Mouse (Mus musculus): ENCODE results near the gene Atg7. TPM values are rescaled to one million over a fixed set of nuclear protein-coding genes. Genes with fewer than 3 reads are reported as not detected.

Gene Atg7
- polyA plus RNA-seq, 1 experiment, result 14.7 TPM

- TF ChIP-seq CEBPB (IDR thresholded peaks at IDR 0.05; ENCODE audit: low read depth) (no peak), USF1 (IDR thresholded peaks at IDR 0.05; ENCODE audit: low read depth) (no peak), MYOG (IDR thresholded peaks at IDR 0.05; ENCODE audit: control insufficient read depth, extremely low read depth, insufficient read length) (no peak), FOSL1 (IDR thresholded peaks at IDR 0.05; ENCODE audit: insufficient read depth, low read length, poor library complexity, severe bottlenecking) (no peak), MAX (IDR thresholded peaks at IDR 0.05) (no peak), CTCF (IDR thresholded peaks at IDR 0.05; ENCODE audit: control insufficient read depth, insufficient read depth, insufficient read length) (no peak)
- Histone ChIP-seq H3K79me3 (ENCODE audit: low read depth) (no peaks in the 10 kb centered on the region), H3K36me3 (ENCODE audit: control insufficient read depth, insufficient read depth) (no peaks in the 10 kb centered on the region), H3K79me2 (ENCODE audit: control insufficient read depth, insufficient read depth) (no peaks in the 10 kb centered on the region), H3K4me3 (ENCODE audit: insufficient read depth, poor library complexity, severe bottlenecking) (no peak overlapping the region), H3K27me3 (ENCODE audit: control insufficient read depth, insufficient read depth, insufficient read length) (no peaks in the 10 kb centered on the region), H3ac (ENCODE audit: control insufficient read depth, insufficient read length, low read depth) (no peak overlapping the region)
Observed at GRCm38 (mm10) chr6:114814882-114815650, 172.2 kb downstream of the Atg7 start.

DNA sequence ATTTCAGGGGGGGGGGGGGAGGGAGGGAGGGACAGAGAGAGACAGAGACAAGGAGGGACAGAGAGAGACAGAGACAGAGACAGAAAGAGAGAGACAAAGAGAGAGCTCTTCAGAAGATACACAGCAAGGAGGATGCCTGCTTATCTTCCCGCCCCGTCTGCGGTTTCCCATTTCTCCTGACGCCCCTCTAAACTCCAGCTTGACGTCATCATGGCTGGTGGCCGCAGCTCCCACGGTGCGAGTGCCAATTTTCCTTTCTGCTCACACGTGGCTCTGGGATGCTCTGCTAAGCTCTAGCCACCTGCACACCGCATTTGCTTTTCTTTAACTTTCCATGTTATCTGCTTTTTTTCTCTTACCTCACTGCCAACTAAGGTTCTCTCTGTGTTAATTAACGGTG is 175.1 kb downstream of the Atg7 start:
- Histone ChIP-seq H3K36me3 (ENCODE audit: control insufficient read depth, insufficient read depth) (no peaks in the 10 kb centered on the region), H3ac (ENCODE audit: control insufficient read depth, insufficient read length, low read depth) (no peak overlapping the region), H3K27me3 (ENCODE audit: control insufficient read depth, insufficient read depth, insufficient read length) (no peaks in the 10 kb centered on the region), H3K79me3 (ENCODE audit: low read depth) (no peaks in the 10 kb centered on the region), H3K79me2 (ENCODE audit: control insufficient read depth, insufficient read depth) (no peaks in the 10 kb centered on the region), H3K4me3 (ENCODE audit: insufficient read depth, poor library complexity, severe bottlenecking) (no peak overlapping the region)
- no peak for TF ChIP-seq MAX (IDR thresholded peaks at IDR 0.05)
- no peak for TF ChIP-seq FOSL1 (IDR thresholded peaks at IDR 0.05; ENCODE audit: insufficient read depth, low read length, poor library complexity, severe bottlenecking)
- TF ChIP-seq MYOD1 (IDR thresholded peaks at IDR 0.05; ENCODE audit: control insufficient read depth, insufficient read length, low read depth), result no peak
- TF ChIP-seq USF1 (IDR thresholded peaks at IDR 0.05; ENCODE audit: low read depth), result no peak
- TF ChIP-seq MYOG (IDR thresholded peaks at IDR 0.05; ENCODE audit: control insufficient read depth, extremely low read depth, insufficient read length), result no peak
- TF ChIP-seq CEBPB (IDR thresholded peaks at IDR 0.05; ENCODE audit: low read depth), result no peak
- TF ChIP-seq CTCF (IDR thresholded peaks at IDR 0.05; ENCODE audit: control insufficient read depth, insufficient read depth, insufficient read length), result no peak

GRCm38 (mm10) chr6:114818471-114818870 is 175.6 kb downstream of the Atg7 start:
- Histone ChIP-seq H3K79me2 (ENCODE audit: control insufficient read depth, insufficient read depth) (no peaks in the 10 kb centered on the region), H3K79me3 (ENCODE audit: low read depth) (no peaks in the 10 kb centered on the region), H3ac (ENCODE audit: control insufficient read depth, insufficient read length, low read depth) (no peak overlapping the region), H3K4me3 (ENCODE audit: insufficient read depth, poor library complexity, severe bottlenecking) (no peak overlapping the region), H3K36me3 (ENCODE audit: control insufficient read depth, insufficient read depth) (no peaks in the 10 kb centered on the region), H3K27me3 (ENCODE audit: control insufficient read depth, insufficient read depth, insufficient read length) (no peaks in the 10 kb centered on the region)
- TF ChIP-seq CEBPB (IDR thresholded peaks at IDR 0.05; ENCODE audit: low read depth), result no peak
- TF ChIP-seq USF1 (IDR thresholded peaks at IDR 0.05; ENCODE audit: low read depth), result no peak
- TF ChIP-seq FOSL1 (IDR thresholded peaks at IDR 0.05; ENCODE audit: insufficient read depth, low read length, poor library complexity, severe bottlenecking), result no peak

DNA sequence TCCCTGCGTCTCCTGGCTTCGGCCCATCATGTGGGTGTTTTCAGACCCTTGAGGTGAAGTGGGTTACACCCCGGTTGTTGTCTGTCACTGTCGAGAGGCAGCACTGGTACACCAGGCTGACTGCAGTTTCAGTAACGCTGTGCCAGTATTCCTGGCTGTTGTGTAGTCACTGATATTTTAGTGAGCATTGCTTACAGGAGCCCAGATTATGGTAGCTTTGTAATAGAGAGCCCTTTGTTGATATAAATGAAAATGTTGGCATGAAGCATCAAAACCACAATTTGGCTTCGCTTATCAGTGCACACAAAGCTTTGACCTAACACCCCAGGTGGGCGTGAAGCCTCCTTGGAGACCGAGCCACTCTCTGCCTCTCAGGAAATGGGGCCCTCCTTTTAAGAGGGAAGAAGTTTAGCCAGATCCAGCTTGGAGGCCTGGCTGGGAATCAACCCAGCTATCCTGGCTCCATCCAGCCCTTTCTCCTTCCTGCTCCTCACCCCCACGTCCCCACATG is 177.1 kb downstream of the Atg7 start:
- Histone ChIP-seq H3K79me3 (ENCODE audit: low read depth) (no peaks in the 10 kb centered on the region), H3K27me3 (ENCODE audit: control insufficient read depth, insufficient read depth, insufficient read length) (no peaks in the 10 kb centered on the region), H3K36me3 (ENCODE audit: control insufficient read depth, insufficient read depth) (no peaks in the 10 kb centered on the region), H3ac (ENCODE audit: control insufficient read depth, insufficient read length, low read depth) (no peak overlapping the region), H3K79me2 (ENCODE audit: control insufficient read depth, insufficient read depth) (no peaks in the 10 kb centered on the region), H3K4me3 (ENCODE audit: insufficient read depth, poor library complexity, severe bottlenecking) (no peak overlapping the region)
- TF ChIP-seq USF1 (IDR thresholded peaks at IDR 0.05; ENCODE audit: low read depth), result no peak
- TF ChIP-seq CEBPB (IDR thresholded peaks at IDR 0.05; ENCODE audit: low read depth), result no peak
- no peak for TF ChIP-seq MYOD1 (IDR thresholded peaks at IDR 0.05; ENCODE audit: control insufficient read depth, insufficient read length, low read depth)
- no peak for TF ChIP-seq MAX (IDR thresholded peaks at IDR 0.05)
- no peak for TF ChIP-seq CTCF (IDR thresholded peaks at IDR 0.05; ENCODE audit: control insufficient read depth, insufficient read depth, insufficient read length)
- no peak for TF ChIP-seq FOSL1 (IDR thresholded peaks at IDR 0.05; ENCODE audit: insufficient read depth, low read length, poor library complexity, severe bottlenecking)
- TF ChIP-seq MYOG (IDR thresholded peaks at IDR 0.05; ENCODE audit: control insufficient read depth, extremely low read depth, insufficient read length), result no peak

- TF ChIP-seq MAX (IDR thresholded peaks at IDR 0.05) (no peak), MYOD1 (IDR thresholded peaks at IDR 0.05; ENCODE audit: control insufficient read depth, insufficient read length, low read depth) (no peak), FOSL1 (IDR thresholded peaks at IDR 0.05; ENCODE audit: insufficient read depth, low read length, poor library complexity, severe bottlenecking) (no peak), MYOG (IDR thresholded peaks at IDR 0.05; ENCODE audit: control insufficient read depth, extremely low read depth, insufficient read length) (no peak), CTCF (IDR thresholded peaks at IDR 0.05; ENCODE audit: control insufficient read depth, insufficient read depth, insufficient read length) (no peak), USF1 (IDR thresholded peaks at IDR 0.05; ENCODE audit: low read depth) (no peak), CEBPB (IDR thresholded peaks at IDR 0.05; ENCODE audit: low read depth) (no peak)
- no peaks in the 10 kb centered on the region for H3K79me2 ChIP-seq (ENCODE audit: control insufficient read depth, insufficient read depth)
- no peak overlapping the region for H3K4me3 ChIP-seq (ENCODE audit: insufficient read depth, poor library complexity, severe bottlenecking)
- H3ac ChIP-seq (ENCODE audit: control insufficient read depth, insufficient read length, low read depth), result no peak overlapping the region
- no peaks in the 10 kb centered on the region for H3K36me3 ChIP-seq (ENCODE audit: control insufficient read depth, insufficient read depth)
- no peaks in the 10 kb centered on the region for H3K27me3 ChIP-seq (ENCODE audit: control insufficient read depth, insufficient read depth, insufficient read length)
- H3K79me3 ChIP-seq (ENCODE audit: low read depth), result no peaks in the 10 kb centered on the region
Observed at GRCm38 (mm10) chr6:114821646-114822045, 178.7 kb downstream of the Atg7 start.

Measured in C2C12 (cell line).